Mouse (Mus musculus) CH12F3 (cell line): Measurements from ENCODE around the gene Sgsm3.
"Not testable (repeated sequence)": the region's sequence is repeated elsewhere in the genome, so short reads cannot be mapped to it uniquely, and the experiment has no call there.

Experiments
- in situ Hi-C: fragments of 300-500 bp; cut with MboI; formaldehyde crosslinking; loops from 2 replicates; pipeline ENCODE4 v1.14.3; 2020; ENCODE audit warnings: low sequenced_read_pairs

Sgsm3 gene

GRCm38 (mm10) chr15:80977620-80978334, at the start of gene Sgsm3:
TSS of gene Sgsm3 (plus strand) at chr15:80977765.
- in situ Hi-C loops = no loop called here

GRCm38 (mm10) chr15:80928811-80929355, 48.7 kb upstream of the Sgsm3 start:
- in situ Hi-C loops = no loop called here

- in situ Hi-C loops = no loop called here
These were observed 47.5 kb upstream of the Sgsm3 start for GRCm38 (mm10) chr15:80930048-80930571.

GRCm38 (mm10) chr15:80930676-80931320, 46.8 kb upstream of the Sgsm3 start:
- in situ Hi-C loops = not testable (repeated sequence)

- in situ Hi-C loops = no loop called here
These were observed 46.1 kb upstream of the Sgsm3 start for GRCm38 (mm10) chr15:80931345-80931960.

- in situ Hi-C loops = no loop called here
These were observed 42.7 kb upstream of the Sgsm3 start for GRCm38 (mm10) chr15:80934841-80935240.

GRCm38 (mm10) chr15:80936686-80937085, 40.9 kb upstream of the Sgsm3 start:
- in situ Hi-C loops = no loop called here

GRCm38 (mm10) chr15:80938615-80939014, 39.0 kb upstream of the Sgsm3 start:
- in situ Hi-C loops = no loop called here

GRCm38 (mm10) chr15:80939401-80939800, 38.2 kb upstream of the Sgsm3 start:
- in situ Hi-C loops = no loop called here

- in situ Hi-C loops = no loop called here
These were observed 36.0 kb upstream of the Sgsm3 start for GRCm38 (mm10) chr15:80941468-80942040.

- in situ Hi-C loops = no loop called here
These were observed 31.7 kb upstream of the Sgsm3 start for GRCm38 (mm10) chr15:80945851-80946250.

GRCm38 (mm10) chr15:80948145-80949135, 29.1 kb upstream of the Sgsm3 start, which contains the start of gene Adsl:
TSS of gene Adsl (plus strand) at chr15:80948490.
- in situ Hi-C loops = no loop called here

- in situ Hi-C loops = no loop called here
These were observed 28.1 kb upstream of the Sgsm3 start for GRCm38 (mm10) chr15:80949431-80949830.

- in situ Hi-C loops = no loop called here
These were observed 27.5 kb upstream of the Sgsm3 start for GRCm38 (mm10) chr15:80950055-80950454.

GRCm38 (mm10) chr15:80953971-80954370, 23.6 kb upstream of the Sgsm3 start:
- in situ Hi-C loops = no loop called here

- in situ Hi-C loops = no loop called here
These were observed 22.7 kb upstream of the Sgsm3 start for GRCm38 (mm10) chr15:80954861-80955260.

- in situ Hi-C loops = no loop called here
These were observed 21.6 kb upstream of the Sgsm3 start for GRCm38 (mm10) chr15:80955836-80956438.

- in situ Hi-C loops = no loop called here
These were observed 8.2 kb upstream of the Sgsm3 start for GRCm38 (mm10) chr15:80969371-80969770.

GRCm38 (mm10) chr15:80974311-80974710, 3.3 kb upstream of the Sgsm3 start:
- in situ Hi-C loops = no loop called here
